Mouse (Mus musculus): ENCODE results near the gene Pde11a. TPM values are rescaled to one million over a fixed set of nuclear protein-coding genes. Genes with fewer than 3 reads are reported as not detected.

Pde11a gene
- total RNA-seq, 4 experiments from 2014 or later: 4.6 to 5.4 (median 5.1) TPM

- DNase-seq (ENCODE audit: low spot score in 2 of 2): no peak
Measured at GRCm38 (mm10) chr2:75960366-75961330, 377.9 kb downstream of the Pde11a start.

- DNase-seq (ENCODE audit: low spot score in 2 of 2): no peak
Measured at GRCm38 (mm10) chr2:75959850-75960365, 378.7 kb downstream of the Pde11a start.

- DNase-seq (ENCODE audit: low spot score in 2 of 2): no peak
Measured at GRCm38 (mm10) chr2:75959183-75959849, 379.3 kb downstream of the Pde11a start.

- no peak for DNase-seq (ENCODE audit: low spot score in 2 of 2)
Measured at GRCm38 (mm10) chr2:75955709-75956108, 382.9 kb downstream of the Pde11a start.

GRCm38 (mm10) chr2:75953320-75953719 lies 385.3 kb downstream of the Pde11a start:
- no peak for DNase-seq (ENCODE audit: low spot score in 2 of 2)

DNA sequence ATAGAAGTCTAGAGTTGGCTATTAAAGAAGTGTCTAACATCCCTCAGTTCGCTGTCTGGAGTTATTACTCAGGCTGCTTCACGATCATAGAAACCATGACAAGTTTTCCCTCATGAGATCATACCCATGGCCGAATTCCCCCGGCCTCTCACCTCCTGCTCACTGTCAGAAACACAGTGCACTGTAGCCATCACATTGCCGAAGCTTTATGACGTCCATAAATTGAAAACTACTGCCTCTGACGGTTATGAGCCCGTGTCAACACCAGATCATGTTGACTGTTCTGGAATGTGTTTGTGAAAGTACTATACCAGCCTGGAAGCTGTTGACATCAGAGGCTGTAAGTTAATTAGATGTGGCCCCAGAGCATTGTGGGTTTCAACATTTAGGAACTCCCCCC lies 387.9 kb downstream of the Pde11a start:
- DNase-seq (ENCODE audit: low spot score in 2 of 2): no peak

Small RNA genes lying within 50 kb of the gene (microRNA-seq; reads per million reads assigned to microRNA genes)
- 0 reads per million in 2 experiments for gene Gm44337

Other genes with a start within 250 kb of the Pde11a start
- gene Cyct, start 21.7 kb upstream of the Pde11a start, total RNA-seq (2022): not detected
- 10 to 100 TPM; 31.7 to 37.4 (median 35.4) TPM for gene Rbm45, start 31.2 kb upstream of the Pde11a start, total RNA-seq (2022)
- 10 to 100 TPM; 42.5 to 46.5 (median 44.2) TPM for gene Osbpl6, start 67.7 kb upstream of the Pde11a start, total RNA-seq (2022)

Measured in left cerebral cortex, adult 8-10 months (tissue).